Mouse (Mus musculus): ENCODE measurements around the gene Ccdc153. TPM values are rescaled to one million over a fixed set of nuclear protein-coding genes. Genes with fewer than 3 reads are reported as not detected.

The Ccdc153 gene
- total RNA-seq (2023) = not detected

DNA sequence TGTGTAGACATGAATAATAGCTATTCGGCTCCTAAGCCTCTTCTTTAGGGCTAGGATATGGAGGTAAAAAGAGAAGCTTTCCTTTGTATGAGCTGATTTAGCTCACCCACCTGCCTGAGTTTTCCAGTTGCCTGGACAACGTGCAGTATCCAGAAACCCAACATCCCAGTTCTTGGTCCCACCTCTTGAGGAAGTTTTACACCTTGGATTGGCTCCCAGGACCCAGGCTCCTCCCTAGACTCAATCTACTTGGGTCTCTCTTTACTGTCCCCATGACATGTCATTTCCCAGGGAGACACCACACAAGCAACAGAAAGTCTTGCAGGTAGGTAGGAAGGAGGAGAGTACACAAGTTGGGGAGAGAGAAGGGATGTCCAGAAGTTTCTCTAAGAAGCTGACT lies at the start of gene Ccdc153:
Ccdc153 (plus strand) TSS at position 278 of the 400 bp plus-strand sequence.

DNA sequence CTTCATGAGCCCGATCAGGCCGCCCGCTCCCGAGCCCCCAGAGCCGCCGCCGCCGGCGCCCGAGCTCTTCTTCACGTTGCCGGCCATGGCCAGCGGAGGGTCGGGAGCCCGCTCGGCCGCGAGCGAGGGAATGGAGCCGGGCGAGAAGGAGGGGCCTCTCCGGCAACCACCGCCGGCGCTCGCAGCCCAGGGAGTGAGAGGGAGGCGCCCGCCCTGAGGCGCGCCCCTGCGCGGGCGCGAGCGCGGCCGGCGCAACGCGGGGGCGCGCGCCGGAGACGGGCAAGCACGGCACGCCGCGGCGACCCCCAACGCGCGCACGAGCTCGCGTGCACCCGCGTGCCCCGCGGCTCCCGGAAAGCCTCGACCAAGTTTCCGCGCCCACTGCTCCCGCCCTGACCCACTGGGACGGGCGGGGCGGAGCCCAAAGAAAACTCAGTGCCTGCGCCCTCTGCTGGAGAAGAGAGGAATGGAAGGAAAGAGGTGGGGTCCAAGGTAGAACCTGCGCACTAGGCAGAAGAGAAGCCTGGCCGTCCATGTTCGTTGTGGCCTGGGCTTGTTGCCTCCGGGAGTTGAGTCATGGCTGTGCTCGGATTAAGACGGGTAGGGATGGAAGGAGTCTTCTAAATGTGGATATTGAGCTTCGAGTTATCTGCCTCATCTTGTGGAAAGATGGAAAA lies 6.5 kb upstream of the Ccdc153 start, which contains the start of gene Cbl:
Cbl (minus strand) TSS at position 248 of the 677 bp plus-strand sequence.

DNA sequence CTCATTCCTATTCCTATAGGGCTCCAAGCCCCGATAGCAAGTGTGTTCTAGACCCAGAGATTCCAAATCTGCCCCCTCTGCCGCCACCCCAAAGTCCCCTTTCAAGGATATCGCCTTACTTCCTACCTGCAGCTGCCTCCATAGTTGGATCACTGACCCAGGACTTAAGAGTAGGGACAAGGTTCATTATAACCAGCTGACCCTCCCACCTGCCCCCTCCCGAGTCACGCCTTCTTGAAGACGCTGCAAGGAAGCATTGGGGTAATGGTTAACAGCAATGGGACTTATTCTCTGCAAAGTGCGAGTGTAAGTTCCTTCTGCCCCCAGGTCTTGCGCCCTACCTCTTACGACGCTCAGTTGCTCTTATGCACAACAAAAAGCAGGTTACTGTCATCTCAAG lies 10.8 kb downstream of the Ccdc153 start, which contains the start of gene Pdzd3:
Pdzd3 (minus strand) TSS at position 158 of the 400 bp plus-strand sequence.

DNA sequence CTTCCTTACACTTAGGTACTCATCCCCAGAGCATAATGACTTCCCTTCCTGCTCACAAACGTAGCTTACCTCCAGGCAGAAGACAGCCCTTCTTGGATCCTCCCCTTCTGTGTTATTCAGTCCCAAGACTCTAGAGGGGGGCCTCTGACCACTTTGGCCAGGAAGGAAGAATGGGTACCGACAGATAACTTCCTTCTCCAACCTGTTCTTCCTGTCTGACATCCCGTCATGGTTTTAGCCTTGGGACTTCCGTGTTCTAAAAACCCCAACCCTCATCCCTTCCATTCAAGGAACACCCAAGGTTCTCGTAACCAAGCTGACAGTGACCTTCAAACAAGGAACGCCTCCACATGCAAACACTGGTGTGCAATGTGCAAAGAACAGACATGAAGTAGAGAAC lies 28.0 kb downstream of the Ccdc153 start, which contains the start of gene Nlrx1:
Nlrx1 (minus strand) TSS at position 168 of the 400 bp plus-strand sequence.

DNA sequence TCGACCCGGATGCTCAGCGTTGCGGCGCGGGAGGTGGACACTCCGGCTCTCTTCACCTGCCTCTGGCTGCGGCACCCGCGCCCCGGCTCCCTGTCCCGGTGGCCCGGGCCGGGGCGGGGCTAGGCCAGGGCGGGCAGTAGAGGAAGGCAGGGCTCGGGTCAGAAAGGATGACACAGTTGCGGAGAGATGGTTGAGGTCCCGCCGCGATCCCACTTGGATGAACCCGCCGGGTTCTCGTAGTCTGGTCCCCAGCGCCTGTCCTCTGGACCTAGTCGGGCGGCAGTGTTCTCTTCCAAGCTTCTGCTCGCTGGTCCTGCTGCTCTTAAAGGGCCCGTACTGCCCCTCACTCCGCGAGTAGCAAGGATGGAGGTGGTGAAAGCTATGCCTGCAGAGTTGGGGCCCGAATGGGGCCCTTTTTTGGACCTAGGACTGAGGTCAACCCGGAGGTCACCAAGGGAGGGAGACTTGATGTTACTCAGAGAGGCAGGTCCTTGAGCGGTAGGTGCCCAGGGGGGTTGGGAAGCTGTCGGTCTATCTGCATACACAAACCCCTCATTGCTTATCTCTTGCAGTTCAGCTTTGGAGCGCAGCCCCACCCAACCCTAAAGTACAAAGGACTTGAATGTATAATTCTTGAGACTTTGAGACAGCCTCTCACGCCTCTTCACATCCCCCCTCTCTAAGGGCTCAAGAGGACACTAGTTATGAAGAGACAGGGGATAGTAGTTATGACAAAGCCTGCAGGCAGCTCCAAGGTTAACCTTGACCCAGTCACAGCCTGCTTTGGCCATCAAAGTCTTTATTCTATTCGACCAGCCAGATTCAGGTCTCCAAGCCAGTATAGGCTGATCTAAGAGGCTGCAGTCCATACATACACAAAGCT lies 47.8 kb downstream of the Ccdc153 start, which contains the start of gene Abcg4:
Abcg4 (minus strand) TSS at position 540 of the 883 bp plus-strand sequence.

Other genes starting within 250 kb of the Ccdc153 start
- 1 to 10 TPM; 2.6 to 3.3 TPM for gene Thy1, start 197.3 kb upstream of the Ccdc153 start, total RNA-seq (2023)
- 10 to 100 TPM in 1 of 2 experiments, 1 to 10 TPM in 1; 2.6 to 10.8 TPM for gene Usp2, start 173.7 kb upstream of the Ccdc153 start, total RNA-seq (2023)
- under 1 TPM in 1 of 2 experiments, not detected in 1; 0.24 TPM for gene Mfrp, start 138.9 kb upstream of the Ccdc153 start, total RNA-seq (2023)
- gene C1qtnf5, start 133.4 kb upstream of the Ccdc153 start, total RNA-seq (2023) = not detected
- not detected for gene Gm49380, start 127.2 kb upstream of the Ccdc153 start, total RNA-seq (2023)
- 10 to 100 TPM; 20.3 to 24.1 TPM for gene Rnf26, start 127.2 kb upstream of the Ccdc153 start, total RNA-seq (2023)
- gene Mcam, start 106.2 kb upstream of the Ccdc153 start, total RNA-seq (2023) = 1 to 10 TPM in 1 of 2 experiments, under 1 TPM in 1; 0.53 to 1.1 TPM
- gene Cbl, start 6.6 kb upstream of the Ccdc153 start, total RNA-seq (2023) = 100 to 1,000 TPM; 147 to 153 TPM
- gene Pdzd3, start 10.8 kb downstream of the Ccdc153 start, total RNA-seq (2023) = not detected
- gene Nlrx1, start 27.9 kb downstream of the Ccdc153 start, total RNA-seq (2023) = 1 to 10 TPM; 4.1 to 4.4 TPM
- gene Abcg4, start 47.9 kb downstream of the Ccdc153 start, total RNA-seq (2023) = not detected
- 10 to 100 TPM; 69.0 to 69.1 TPM for gene Hinfp, start 65.0 kb downstream of the Ccdc153 start, total RNA-seq (2023)
- gene C2cd2l, start 79.6 kb downstream of the Ccdc153 start, total RNA-seq (2023) = 10 to 100 TPM; 19.9 to 22.5 TPM
- gene Dpagt1, start 85.3 kb downstream of the Ccdc153 start, total RNA-seq (2023) = 10 to 100 TPM; 10.5 to 11.6 TPM
- 10 to 100 TPM; 38.2 to 42.1 TPM for gene H2afx, start 94.0 kb downstream of the Ccdc153 start, total RNA-seq (2023)
- 10 to 100 TPM; 22.0 to 24.0 TPM for gene Hmbs, start 103.6 kb downstream of the Ccdc153 start, total RNA-seq (2023)
- 10 to 100 TPM; 65.8 to 68.3 TPM for gene Vps11, start 121.0 kb downstream of the Ccdc153 start, total RNA-seq (2023)
- 10 to 100 TPM; 88.3 to 93.5 TPM for gene Hyou1, start 138.8 kb downstream of the Ccdc153 start, total RNA-seq (2023)
- 10 to 100 TPM; 22.9 to 26.0 TPM for gene Slc37a4, start 156.2 kb downstream of the Ccdc153 start, total RNA-seq (2023)
- gene Rps25, start 166.5 kb downstream of the Ccdc153 start, total RNA-seq (2023) = 1,000 to 10,000 TPM; 2,410 to 2,500 TPM
- gene Trappc4, start 166.9 kb downstream of the Ccdc153 start, total RNA-seq (2023) = 10 to 100 TPM; 64.2 to 64.3 TPM
- 10 to 100 TPM; 49.3 to 53.9 TPM for gene Ccdc84, start 177.9 kb downstream of the Ccdc153 start, total RNA-seq (2023)
- gene Foxr1, start 200.5 kb downstream of the Ccdc153 start, total RNA-seq (2023) = not detected
- gene Upk2, start 214.3 kb downstream of the Ccdc153 start, total RNA-seq (2023) = not detected
- gene Bcl9l, start 242.1 kb downstream of the Ccdc153 start, total RNA-seq (2023) = 100 to 1,000 TPM in 1 of 2 experiments, 10 to 100 TPM in 1; 95.2 to 106 TPM

All from B cell, adult 67 days (primary cell).